ENCODE assay signal across 29 mouse cellular contexts in genomic region chr2:143988016-143988415, GRCm38 (mm10). TPM values are rescaled to one million over a fixed set of nuclear protein-coding genes. Genes with fewer than 3 reads are reported as not detected.
A peak's percentile ranks its signal among the peaks of the same experiment; 100 is the strongest.
DNase-seq lines count a peak whose midpoint lies in the region; ATAC-seq lines count a peak whose summit lies in the region.
"Had no signal": no experiment of that assay in that cellular context is flagged by ENCODE, and none has a peak within 500 bp of the region (broad histone marks: within the 10 kb centered on the region; RNA-seq: fewer than 3 reads in every experiment).

No protein-coding gene starts in this region.

- WGBS in kidney, embryonic 16.5 days: 81% methylated on average over 3 of the region's 3 CpGs

- no peaks in the 10 kb centered on the region for H3K9me3 ChIP-seq in kidney, embryonic 16.5 days (ENCODE audit: low read length)
- H3K9me3 ChIP-seq: embryonic facial prominence, embryonic 12.5 days; embryonic facial prominence, embryonic 15.5 days; heart, embryonic 13.5 days had no signal

- DNase-seq in cerebellum, adult 9-11 months: peak; percentile 36
- no peak for DNase-seq in cerebellum, postnatal 4 days (ENCODE audit: low spot score in 2 of 2)
- peak; percentile 33 to 42 for DNase-seq in cerebellum, postnatal 25 days
- no peak for DNase-seq in cerebellum, adult 8-10 months
- peak; percentile 37 for DNase-seq in kidney, adult 18-20 months
- DNase-seq in kidney, adult 9 months: peak; percentile 58
- DNase-seq in kidney, postnatal 4 days: no peak
- DNase-seq: adrenal gland, adult 8-10 months; adrenal gland, postnatal 25 days; forebrain, postnatal 0 days; gastrocnemius, adult 2 months; gastrocnemius, postnatal 14 days; heart, adult 11 months; heart, postnatal 14 days; heart, postnatal 4 days had no signal

- peaks cover 15% of the 10 kb centered on the region for H3K36me3 ChIP-seq in kidney, embryonic 16.5 days (ENCODE audit: insufficient read depth, low read length)

- peaks cover 18% of the 10 kb centered on the region for H3K4me1 ChIP-seq in kidney, embryonic 16.5 days (ENCODE audit: insufficient read depth, low read length)
- H3K4me1 ChIP-seq: embryonic facial prominence, embryonic 12.5 days had no signal

- H3K27me3 ChIP-seq in kidney, embryonic 16.5 days (ENCODE audit: insufficient read depth, low read length): no peaks in the 10 kb centered on the region
- H3K27me3 ChIP-seq: embryonic facial prominence, embryonic 12.5 days; embryonic facial prominence, embryonic 15.5 days; heart, embryonic 13.5 days had no signal

- H3K9ac ChIP-seq in kidney, embryonic 16.5 days (replicated peaks; ENCODE audit: low read length): no peak overlapping the region
- H3K9ac ChIP-seq: embryonic facial prominence, embryonic 12.5 days; embryonic facial prominence, embryonic 15.5 days; forebrain, postnatal 0 days; heart, embryonic 13.5 days; hindbrain, embryonic 14.5 days had no signal

- no peak overlapping the region for H3K4me2 ChIP-seq in kidney, embryonic 16.5 days (replicated peaks; ENCODE audit: low read depth, low read length)
- H3K4me2 ChIP-seq: embryonic facial prominence, embryonic 12.5 days; embryonic facial prominence, embryonic 15.5 days; heart, embryonic 13.5 days; hindbrain, embryonic 14.5 days had no signal

- no peak overlapping the region for H3K4me3 ChIP-seq in kidney, embryonic 16.5 days (ENCODE audit: low read length)
- H3K4me3 ChIP-seq: embryonic facial prominence, embryonic 12.5 days; embryonic facial prominence, embryonic 15.5 days; gastrocnemius, adult 2 months; heart, embryonic 13.5 days had no signal

- H3K27ac ChIP-seq in kidney, embryonic 16.5 days (ENCODE audit: low read length): no peak overlapping the region
- H3K27ac ChIP-seq: embryonic facial prominence, embryonic 12.5 days; embryonic facial prominence, embryonic 15.5 days; gastrocnemius, adult 2 months; heart, embryonic 13.5 days; hindbrain, embryonic 14.5 days; hindbrain, postnatal 0 days had no signal

- ATAC-seq in kidney, embryonic 16.5 days (ENCODE audit: low FRiP score, low TSS enrichment): no peak
- ATAC-seq: activated CD4-positive, CD25-positive, alpha-beta regulatory T cell, adult 4 months; forebrain, embryonic 14.5 days; forebrain, postnatal 0 days; hindbrain, postnatal 0 days; inflammation-experienced regulatory T-cells, adult 6 months had no signal

RNA-seq across cellular contexts. Expression of gene Rrbp1, which starts 23.0 kb away (rescaled TPM):
- polyA plus RNA-seq in kidney, embryonic 16.5 days (2015; fragmentation: Nextera tagmentation; extraction: Ambion mirVana): 66.7 and 78.0 TPM in 2 replicates

RNA-seq across cellular contexts. Expression of gene Banf2, which starts 44.8 kb away (rescaled TPM):
- polyA plus RNA-seq in kidney, embryonic 16.5 days (2015; fragmentation: Nextera tagmentation; extraction: Ambion mirVana): not detected in 2 replicates
- polyA plus RNA-seq: activated CD4-positive, CD25-positive, alpha-beta regulatory T cell, adult 4 months; brain, embryonic 14.5 days; embryonic facial prominence, embryonic 12.5 days; embryonic facial prominence, embryonic 15.5 days; forebrain, embryonic 11.5 days; forebrain, embryonic 14.5 days; forebrain, postnatal 0 days; frontal cortex, adult 2 months; heart, embryonic 13.5 days; heart, embryonic 16.5 days; hindbrain, embryonic 11.5 days; hindbrain, embryonic 14.5 days; hindbrain, postnatal 0 days; inflammation-experienced regulatory T-cells, adult 6 months had no signal

Comparison
In these comparisons a context has a peak if more than half of its experiments do, and no peak if none do; other contexts are left out.
1. DNase-seq: peak in cerebellum, adult 9-11 months (single experiment), cerebellum, postnatal 25 days (2 of 2), kidney, adult 18-20 months (single experiment) and kidney, adult 9 months (single experiment); none in cerebellum, postnatal 4 days (0 of 2), cerebellum, adult 8-10 months (single experiment) and kidney, postnatal 4 days (0 of 2).